Mouse (Mus musculus) neural tube, embryonic 13.5 days (tissue): ENCODE results near the gene Cyb561d1. TPM values are rescaled to one million over a fixed set of nuclear protein-coding genes. Genes with fewer than 3 reads are reported as not detected.
A peak's percentile ranks its signal among the peaks of the same experiment; 100 is the strongest.

Experiments used
- ATAC-seq: fragments of 200-750 bp; cut with Nextera tagmentation; 2 replicates; pipeline ENCODE4 v1.8.0; 2017; ENCODE audit warnings: low read depth, mild to moderate bottlenecking, moderate TSS enrichment, moderate library complexity
- H3K27ac ChIP-seq: fragments of 300-500 bp; sonication (generic); replicated peaks from 2 replicates; pipeline ENCODE4 v1.5.1; 2015; ENCODE audit warnings: moderate library complexity, mild to moderate bottlenecking, inconsistent platforms
- H3K27me3 ChIP-seq: fragments of 300-500 bp; sonication (generic); 2 replicates; pipeline ENCODE4 v1.6.1; 2015; ENCODE audit warnings: mild to moderate bottlenecking, inconsistent platforms
- H3K36me3 ChIP-seq: fragments of 300-500 bp; sonication (generic); 2 replicates; pipeline ENCODE4 v1.6.1; 2015; ENCODE audit warnings: mild to moderate bottlenecking, inconsistent platforms
- H3K4me1 ChIP-seq: fragments of 300-500 bp; sonication (generic); replicated peaks from 2 replicates; pipeline ENCODE4 v1.6.1; 2015; ENCODE audit warnings: inconsistent platforms
- H3K4me2 ChIP-seq: fragments of 300-500 bp; sonication (generic); 2 replicates; pipeline ENCODE4 v1.6.1; 2015; ENCODE audit warnings: inconsistent platforms, mild to moderate bottlenecking, moderate library complexity
- H3K4me3 ChIP-seq: fragments of 300-500 bp; sonication (generic); 2 replicates; pipeline ENCODE4 v1.5.1; 2015; ENCODE audit warnings: mild to moderate bottlenecking, inconsistent platforms
- H3K9ac ChIP-seq: fragments of 300-500 bp; sonication (generic); 2 replicates; pipeline ENCODE4 v1.6.1; 2015; ENCODE audit warnings: moderate library complexity, mild to moderate bottlenecking, inconsistent platforms
- H3K9me3 ChIP-seq: fragments of 300-500 bp; sonication (generic); 2 replicates; pipeline ENCODE4 v1.6.1; 2016; ENCODE audit warnings: inconsistent platforms
- WGBS: fragments of 180-500 bp; shearing (Covaris S2); methylation state at CpG from one replicate; pipeline ENCODE4 v1.1.7; 2015; 5-methylcytosine and 5-hydroxymethylcytosine counted together
- polyA plus RNA-seq: library from polyadenylated mRNA; unstranded; fragments of >200 nt; fragmentation: Nextera tagmentation; extraction: Ambion mirVana; gene quantifications from 2 replicates; pipeline ENCODE4 v1.2.1, GENCODE M21; 2015

Gene Cyb561d1
- polyA plus RNA-seq, 1 experiment from 2014 or later = 3.9 TPM

- peak overlapping the region; percentile 58 for H3K9ac ChIP-seq
- 0 out of 2 replicates have a peak, but pooled peaks cover 3% of the 10 kb centered on the region for H3K27me3 ChIP-seq
- no peak overlapping the region for H3K4me2 ChIP-seq
- H3K36me3 ChIP-seq = no peaks in the 10 kb centered on the region
- no peak overlapping the region for H3K4me3 ChIP-seq
- H3K27ac ChIP-seq = peak overlapping the region; percentile 83
- no peaks in the 10 kb centered on the region for H3K9me3 ChIP-seq
- H3K4me1 ChIP-seq = peaks cover 36% of the 10 kb centered on the region
- peak; percentile 40 for ATAC-seq
- WGBS = 46% methylated on average over 9 of the region's 9 CpGs
These were observed 42.5 kb downstream of the Cyb561d1 start for GRCm38 (mm10) chr3:108158383-108159037.

GRCm38 (mm10) chr3:108154656-108155055, 46.4 kb downstream of the Cyb561d1 start, which contains the start of gene Gpr61:
TSS of gene Gpr61 (minus strand) at chr3:108154882.
- ATAC-seq = peak; percentile 38
- H3K27me3 ChIP-seq = no peaks in the 10 kb centered on the region
- WGBS = 46% methylated on average over 4 of the region's 4 CpGs
- H3K4me2 ChIP-seq = peak within 1 kb of the TSS; percentile 51
- H3K9me3 ChIP-seq = no peaks in the 10 kb centered on the region
- peaks cover 4% of the 10 kb centered on the region; the same call in 1 of the 2 replicates for H3K36me3 ChIP-seq
- H3K4me1 ChIP-seq = peaks cover 36% of the 10 kb centered on the region
- H3K9ac ChIP-seq = peak within 1 kb of the TSS; percentile 67
- peak within 1 kb of the TSS; percentile 35 for H3K4me3 ChIP-seq
- H3K27ac ChIP-seq = peak within 1 kb of the TSS; percentile 72

GRCm38 (mm10) chr3:108152290-108152689, 48.7 kb downstream of the Cyb561d1 start:
- Histone ChIP-seq H3K36me3 (peaks cover 4% of the 10 kb centered on the region; the same call in 1 of the 2 replicates), H3K9ac (no peak overlapping the region), H3K27me3 (no peaks in the 10 kb centered on the region), H3K9me3 (no peaks in the 10 kb centered on the region), H3K27ac (no peak overlapping the region), H3K4me1 (peaks cover 22% of the 10 kb centered on the region; the same call in 1 of the 2 replicates), H3K4me2 (no peak overlapping the region), H3K4me3 (no peak overlapping the region)
- 88% methylated on average over 3 of the region's 3 CpGs for WGBS
- ATAC-seq = no peak

DNA sequence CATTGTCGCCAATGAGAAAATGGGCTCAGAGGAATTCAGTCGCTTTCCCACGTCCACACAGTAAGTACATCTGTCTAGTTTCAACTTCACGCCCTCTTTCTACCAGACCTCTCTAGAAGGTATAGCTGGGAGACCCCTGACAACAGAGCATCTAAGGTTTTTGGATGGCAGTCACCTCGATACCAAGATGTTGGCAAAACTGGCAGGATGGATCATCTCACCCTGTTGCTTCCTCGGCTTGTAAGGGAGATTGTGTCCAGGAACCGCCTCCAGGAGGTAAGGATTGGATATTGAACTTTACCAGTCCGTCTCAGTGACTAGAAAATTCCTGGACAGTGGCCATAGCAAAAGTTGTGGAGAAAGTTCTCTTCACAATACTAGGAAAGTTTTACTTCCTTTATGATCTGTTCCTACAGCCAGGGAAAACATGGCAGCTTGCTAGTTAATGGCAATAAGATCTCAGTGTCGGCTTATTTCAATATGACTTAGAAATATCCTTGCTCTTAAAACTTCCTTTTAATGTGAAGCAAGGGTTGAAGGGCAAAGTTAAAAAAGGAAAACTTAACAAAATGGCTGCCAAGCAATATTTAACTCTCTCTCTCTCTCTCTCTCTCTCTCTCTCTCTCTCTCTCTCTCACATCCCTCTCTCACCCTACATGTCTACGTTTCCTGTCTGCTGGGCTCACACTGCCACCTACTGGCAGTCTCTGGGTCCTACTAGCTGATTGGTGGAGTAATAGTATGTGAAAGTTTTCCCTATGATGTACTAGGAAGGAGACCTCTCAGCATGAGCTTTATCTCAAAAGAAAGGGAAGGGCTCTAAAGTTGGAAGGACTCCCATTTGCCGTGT, 53.4 kb downstream of the Cyb561d1 start:
- no peak overlapping the region; the same call in 1 of the 2 replicates for H3K4me2 ChIP-seq
- peaks cover 4% of the 10 kb centered on the region; the same call in 1 of the 2 replicates for H3K36me3 ChIP-seq
- H3K9ac ChIP-seq = no peak overlapping the region
- no peaks in the 10 kb centered on the region for H3K27me3 ChIP-seq
- ATAC-seq = peak; percentile 52
- no peak overlapping the region for H3K4me3 ChIP-seq
- no peak overlapping the region for H3K27ac ChIP-seq
- H3K4me1 ChIP-seq = peaks cover 35% of the 10 kb centered on the region
- H3K9me3 ChIP-seq = no peaks in the 10 kb centered on the region
- 69% methylated on average over 11 of the region's 11 CpGs for WGBS

DNA sequence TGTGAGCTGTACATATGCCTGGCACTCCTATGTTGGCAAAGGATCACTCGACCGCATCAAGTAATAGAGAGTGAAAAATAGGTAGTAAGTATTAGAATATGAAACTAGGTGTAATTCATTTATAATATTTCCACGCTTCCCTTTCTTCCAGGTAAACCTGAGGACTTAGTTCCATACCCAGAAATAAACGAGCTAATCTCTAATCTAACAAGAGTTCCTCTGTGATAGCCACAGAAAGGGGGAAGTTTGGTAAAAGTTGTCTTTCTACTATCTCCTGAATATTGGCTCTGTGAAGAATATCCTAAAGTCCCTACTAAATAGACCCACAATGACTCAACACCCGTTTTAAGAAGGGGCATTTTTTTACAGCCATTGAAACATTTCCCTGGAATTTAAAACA, 54.3 kb downstream of the Cyb561d1 start:
- no peak overlapping the region for H3K27ac ChIP-seq
- ATAC-seq = no peak
- H3K9me3 ChIP-seq = no peaks in the 10 kb centered on the region
- 62% methylated on average over 5 of the region's 5 CpGs for WGBS
- H3K4me2 ChIP-seq = peak overlapping the region; percentile 72
- no peaks in the 10 kb centered on the region for H3K27me3 ChIP-seq
- peaks cover 4% of the 10 kb centered on the region; the same call in 1 of the 2 replicates for H3K36me3 ChIP-seq
- peak overlapping the region; percentile 87 for H3K9ac ChIP-seq
- H3K4me1 ChIP-seq = peaks cover 35% of the 10 kb centered on the region
- H3K4me3 ChIP-seq = peak overlapping the region; percentile 76

Other genes starting within 250 kb of the Cyb561d1 start
- gene Gstm3, start 231.9 kb downstream of the Cyb561d1 start, polyA plus RNA-seq = not detected in 2 replicates
- gene Gstm2, start 214.8 kb downstream of the Cyb561d1 start, polyA plus RNA-seq = 10.3 and 10.9 TPM in 2 replicates
- 67.1 and 73.6 TPM in 2 replicates for gene Gstm1, start 183.2 kb downstream of the Cyb561d1 start, polyA plus RNA-seq
- gene Gstm4, start 156.3 kb downstream of the Cyb561d1 start, polyA plus RNA-seq = 13.9 and 15.5 TPM in 2 replicates
- gene Ampd2, start 114.6 kb downstream of the Cyb561d1 start, polyA plus RNA-seq = 56.3 and 56.7 TPM in 2 replicates
- gene Gnat2, start 108.4 kb downstream of the Cyb561d1 start, polyA plus RNA-seq = 0.08 and 0.36 TPM in 2 replicates
- 151 and 164 TPM in 2 replicates for gene Gnai3, start 55.1 kb downstream of the Cyb561d1 start, polyA plus RNA-seq
- gene Gpr61, start 46.3 kb downstream of the Cyb561d1 start, polyA plus RNA-seq = 3.3 and 4.2 TPM in 2 replicates
- gene Amigo1, start 14.9 kb downstream of the Cyb561d1 start, polyA plus RNA-seq = 16.6 and 21.9 TPM in 2 replicates
- gene Atxn7l2, start 9.7 kb upstream of the Cyb561d1 start, polyA plus RNA-seq = 24.5 and 26.0 TPM in 2 replicates
- gene Sypl2, start 25.4 kb upstream of the Cyb561d1 start, polyA plus RNA-seq = 0.14 and 0.71 TPM in 2 replicates
- 242 and 259 TPM in 2 replicates for gene Psma5, start 55.7 kb upstream of the Cyb561d1 start, polyA plus RNA-seq
- 19.4 and 20.4 TPM in 2 replicates for gene Sort1, start 82.9 kb upstream of the Cyb561d1 start, polyA plus RNA-seq
- gene Mybphl, start 163.7 kb upstream of the Cyb561d1 start, polyA plus RNA-seq = not detected in 2 replicates
- gene Psrc1, start 182.6 kb upstream of the Cyb561d1 start, polyA plus RNA-seq = 10.9 and 11.9 TPM in 2 replicates
- 37.6 and 44.1 TPM in 2 replicates for gene Celsr2, start 214.3 kb upstream of the Cyb561d1 start, polyA plus RNA-seq
- 210 and 223 TPM in 2 replicates for gene Sars, start 244.0 kb upstream of the Cyb561d1 start, polyA plus RNA-seq